Mouse (Mus musculus): ENCODE measurements around the gene Tbc1d13. TPM values are rescaled to one million over a fixed set of nuclear protein-coding genes. Genes with fewer than 3 reads are reported as not detected.

The Tbc1d13 gene
- polyA plus RNA-seq, 1 experiment from 2014 or later: 20.6 TPM

DNA sequence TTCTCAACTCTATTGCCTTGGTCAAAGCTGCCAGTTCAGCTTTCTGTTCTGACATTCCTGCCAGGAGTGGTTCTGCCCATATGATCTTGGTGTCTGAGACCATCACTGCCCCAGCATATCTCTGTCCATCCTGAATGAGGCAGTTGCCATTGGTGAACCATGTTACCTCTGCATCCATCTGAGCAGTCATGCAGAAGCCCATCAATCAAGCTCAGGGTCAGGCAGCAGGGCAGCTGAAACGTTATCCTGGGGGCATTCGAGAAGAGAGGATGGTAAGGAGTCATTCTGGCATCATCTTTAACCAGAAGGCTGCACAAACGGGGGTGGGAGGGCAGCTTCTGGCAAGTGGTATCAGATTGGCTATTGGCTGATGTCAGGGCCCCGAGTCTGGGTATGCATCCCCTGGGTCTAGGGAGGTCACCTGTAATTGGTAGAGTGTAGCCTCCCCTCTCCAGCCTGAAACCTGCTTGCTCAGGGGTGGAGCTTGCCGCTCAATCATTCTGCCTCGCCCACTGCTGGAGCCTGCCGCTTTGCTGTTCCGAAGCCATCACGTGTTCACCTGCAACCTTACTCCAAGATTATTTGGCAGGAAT lies 30.9 kb downstream of the Tbc1d13 start:
- H3K36me3 ChIP-seq (ENCODE audit: control insufficient read depth, insufficient read depth, low read length): no peaks in the 10 kb centered on the region
- no peak overlapping the region for H3K9ac ChIP-seq (ENCODE audit: low read depth, low read length)
- no peak overlapping the region for H3K4me3 ChIP-seq (ENCODE audit: low read depth, low read length)
- no peaks in the 10 kb centered on the region for H3K4me1 ChIP-seq (replicated peaks; ENCODE audit: control insufficient read depth, insufficient read depth, low read length)
- H3K9me3 ChIP-seq (ENCODE audit: control insufficient read depth, low read length): no peaks in the 10 kb centered on the region; the same call in 1 of the 2 replicates
- DNase-seq (ENCODE audit: low spot score) (no peak), ATAC-seq (ENCODE audit: low FRiP score) (no peak)
- no peak overlapping the region for H3K27ac ChIP-seq (ENCODE audit: low read depth, low read length)
- no peaks in the 10 kb centered on the region for H3K27me3 ChIP-seq (ENCODE audit: control insufficient read depth, insufficient read depth, low read length)
- WGBS: 50% methylated on average over 9 of the region's 9 CpGs
- H3K4me2 ChIP-seq (replicated peaks; ENCODE audit: low read depth, low read length): no peak overlapping the region

DNA sequence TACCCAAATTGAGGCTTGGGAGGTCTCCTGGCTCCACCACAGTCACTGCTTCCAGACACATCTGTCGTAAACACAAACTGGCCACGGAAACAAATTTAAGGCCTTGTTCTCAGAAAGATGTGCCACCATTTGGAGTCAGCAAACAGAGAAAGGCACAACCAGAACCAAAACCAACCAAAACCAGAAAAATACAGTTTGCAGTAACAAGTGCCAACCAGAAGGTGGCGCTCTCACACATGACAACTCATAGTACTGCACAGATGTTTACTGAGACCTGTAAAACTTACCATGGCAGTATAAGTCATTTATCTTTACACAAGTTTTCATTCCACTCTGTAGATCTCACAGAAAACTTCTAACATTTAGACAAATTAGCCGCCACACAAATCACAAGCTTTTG lies 33.1 kb downstream of the Tbc1d13 start:
- H3K27me3 ChIP-seq (ENCODE audit: control insufficient read depth, insufficient read depth, low read length): no peaks in the 10 kb centered on the region

GRCm38 (mm10) chr2:30171371-30171996 lies 37.9 kb downstream of the Tbc1d13 start, which contains the start of gene Endog:
Gene Endog (plus strand): TSS chr2:30171493.
- peak; percentile 96 for ATAC-seq (ENCODE audit: low FRiP score)
- H3K4me2 ChIP-seq (replicated peaks; ENCODE audit: low read depth, low read length): peak within 1 kb of the TSS; percentile 95
- H3K4me1 ChIP-seq (replicated peaks; ENCODE audit: control insufficient read depth, insufficient read depth, low read length): 0 out of 2 replicates have a peak, but pooled peaks cover 2% of the 10 kb centered on the region
- H3K27ac ChIP-seq (ENCODE audit: low read depth, low read length): peak within 1 kb of the TSS; percentile 87
- peaks cover 11% of the 10 kb centered on the region for H3K36me3 ChIP-seq (ENCODE audit: control insufficient read depth, insufficient read depth, low read length)
- peak within 1 kb of the TSS; percentile 70 for H3K9ac ChIP-seq (ENCODE audit: low read depth, low read length)
- WGBS: under 1% methylated on average over 58 of the region's 75 CpGs
- H3K4me3 ChIP-seq (ENCODE audit: low read depth, low read length): peak within 1 kb of the TSS; percentile 63
- peak; percentile 87 for DNase-seq (ENCODE audit: low spot score)
- no peaks in the 10 kb centered on the region for H3K9me3 ChIP-seq (ENCODE audit: control insufficient read depth, low read length)
- H3K27me3 ChIP-seq (ENCODE audit: control insufficient read depth, insufficient read depth, low read length): no peaks in the 10 kb centered on the region

More for the DNA sequence above, 33.1 kb downstream of the Tbc1d13 start:
- H3K9me3 ChIP-seq (ENCODE audit: control insufficient read depth, low read length): no peaks in the 10 kb centered on the region; the same call in 1 of the 2 replicates
- H3K27ac ChIP-seq (ENCODE audit: low read depth, low read length): no peak overlapping the region
- no peak overlapping the region for H3K4me2 ChIP-seq (replicated peaks; ENCODE audit: low read depth, low read length)
- ATAC-seq (ENCODE audit: low FRiP score): no peak
- H3K36me3 ChIP-seq (ENCODE audit: control insufficient read depth, insufficient read depth, low read length): no peaks in the 10 kb centered on the region
- WGBS: 59% methylated on average over 4 of the region's 4 CpGs
- no peaks in the 10 kb centered on the region for H3K4me1 ChIP-seq (replicated peaks; ENCODE audit: control insufficient read depth, insufficient read depth, low read length)
- no peak overlapping the region for H3K9ac ChIP-seq (ENCODE audit: low read depth, low read length)
- H3K4me3 ChIP-seq (ENCODE audit: low read depth, low read length): no peak overlapping the region
- DNase-seq (ENCODE audit: low spot score): peak; percentile 25

GRCm38 (mm10) chr2:30171997-30172382 lies 38.4 kb downstream of the Tbc1d13 start:
- Histone ChIP-seq H3K4me3 (ENCODE audit: low read depth, low read length) (peak overlapping the region; percentile 63), H3K36me3 (ENCODE audit: control insufficient read depth, insufficient read depth, low read length) (peaks cover 12% of the 10 kb centered on the region), H3K9me3 (ENCODE audit: control insufficient read depth, low read length) (no peaks in the 10 kb centered on the region), H3K27ac (ENCODE audit: low read depth, low read length) (peak overlapping the region; percentile 87), H3K27me3 (ENCODE audit: control insufficient read depth, insufficient read depth, low read length) (no peaks in the 10 kb centered on the region), H3K4me2 (replicated peaks; ENCODE audit: low read depth, low read length) (peak overlapping the region; percentile 95), H3K9ac (ENCODE audit: low read depth, low read length) (peak overlapping the region; percentile 70), H3K4me1 (replicated peaks; ENCODE audit: control insufficient read depth, insufficient read depth, low read length) (0 out of 2 replicates have a peak, but pooled peaks cover 2% of the 10 kb centered on the region)
- no peak for DNase-seq (ENCODE audit: low spot score)
- ATAC-seq (ENCODE audit: low FRiP score): peak; percentile 37; the same call in 1 of the 2 replicates
- 3% methylated on average over 19 of the region's 19 CpGs for WGBS

DNA sequence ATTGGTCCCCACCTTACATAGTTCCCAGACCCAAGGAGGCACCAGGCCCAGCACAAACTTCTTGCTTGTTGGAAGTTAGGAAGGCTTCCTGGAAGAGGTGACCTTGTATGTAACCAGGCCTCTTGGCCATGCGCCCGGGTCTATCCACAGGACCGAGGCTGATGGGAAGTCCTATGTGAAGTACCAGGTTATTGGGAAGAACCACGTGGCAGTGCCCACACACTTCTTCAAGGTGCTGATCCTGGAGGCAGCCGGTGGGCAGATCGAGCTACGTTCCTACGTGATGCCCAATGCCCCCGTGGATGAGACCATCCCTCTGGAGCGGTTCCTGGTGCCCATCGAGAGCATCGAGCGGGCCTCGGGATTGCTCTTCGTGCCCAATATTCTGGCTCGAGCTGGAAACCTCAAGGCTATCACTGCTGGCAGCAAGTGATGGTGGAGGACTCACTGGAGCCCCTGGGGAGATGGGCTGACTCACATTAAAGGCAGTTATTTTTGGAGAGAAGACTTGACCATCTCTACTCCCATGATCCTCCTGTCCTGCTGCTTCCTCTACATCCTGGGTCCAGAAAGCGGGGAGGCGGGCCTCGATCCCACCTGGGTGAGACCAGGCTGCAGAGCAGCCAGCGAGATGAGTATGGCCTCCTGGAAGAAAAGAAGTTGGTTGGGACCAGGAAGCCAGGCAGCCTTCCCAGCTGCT lies 40.1 kb downstream of the Tbc1d13 start:
- 96% methylated on average over 20 of the region's 20 CpGs for WGBS
- no peaks in the 10 kb centered on the region for H3K9me3 ChIP-seq (ENCODE audit: control insufficient read depth, low read length)
- ATAC-seq (ENCODE audit: low FRiP score): no peak

GRCm38 (mm10) chr2:30175897-30176296 lies 42.4 kb downstream of the Tbc1d13 start:
- H3K4me3 ChIP-seq (ENCODE audit: low read depth, low read length): no peak overlapping the region
- H3K36me3 ChIP-seq (ENCODE audit: control insufficient read depth, insufficient read depth, low read length): peaks cover 12% of the 10 kb centered on the region
- DNase-seq (ENCODE audit: low spot score): no peak
- 83% methylated on average over 8 of the region's 8 CpGs for WGBS
- H3K4me2 ChIP-seq (replicated peaks; ENCODE audit: low read depth, low read length): no peak overlapping the region
- no peak for ATAC-seq (ENCODE audit: low FRiP score)
- no peak overlapping the region for H3K9ac ChIP-seq (ENCODE audit: low read depth, low read length)
- no peaks in the 10 kb centered on the region for H3K27me3 ChIP-seq (ENCODE audit: control insufficient read depth, insufficient read depth, low read length)
- H3K4me1 ChIP-seq (replicated peaks; ENCODE audit: control insufficient read depth, insufficient read depth, low read length): peaks cover 6% of the 10 kb centered on the region; the same call in 1 of the 2 replicates
- no peak overlapping the region for H3K27ac ChIP-seq (ENCODE audit: low read depth, low read length)
- H3K9me3 ChIP-seq (ENCODE audit: control insufficient read depth, low read length): no peaks in the 10 kb centered on the region

More for the DNA sequence above, 40.1 kb downstream of the Tbc1d13 start:
- peaks cover 12% of the 10 kb centered on the region for H3K36me3 ChIP-seq (ENCODE audit: control insufficient read depth, insufficient read depth, low read length)
- no peaks in the 10 kb centered on the region for H3K27me3 ChIP-seq (ENCODE audit: control insufficient read depth, insufficient read depth, low read length)
- peaks cover 6% of the 10 kb centered on the region; the same call in 1 of the 2 replicates for H3K4me1 ChIP-seq (replicated peaks; ENCODE audit: control insufficient read depth, insufficient read depth, low read length)
- H3K4me3 ChIP-seq (ENCODE audit: low read depth, low read length): no peak overlapping the region
- no peak overlapping the region for H3K27ac ChIP-seq (ENCODE audit: low read depth, low read length)
- no peak overlapping the region for H3K9ac ChIP-seq (ENCODE audit: low read depth, low read length)
- H3K4me2 ChIP-seq (replicated peaks; ENCODE audit: low read depth, low read length): no peak overlapping the region
- DNase-seq (ENCODE audit: low spot score): no peak

DNA sequence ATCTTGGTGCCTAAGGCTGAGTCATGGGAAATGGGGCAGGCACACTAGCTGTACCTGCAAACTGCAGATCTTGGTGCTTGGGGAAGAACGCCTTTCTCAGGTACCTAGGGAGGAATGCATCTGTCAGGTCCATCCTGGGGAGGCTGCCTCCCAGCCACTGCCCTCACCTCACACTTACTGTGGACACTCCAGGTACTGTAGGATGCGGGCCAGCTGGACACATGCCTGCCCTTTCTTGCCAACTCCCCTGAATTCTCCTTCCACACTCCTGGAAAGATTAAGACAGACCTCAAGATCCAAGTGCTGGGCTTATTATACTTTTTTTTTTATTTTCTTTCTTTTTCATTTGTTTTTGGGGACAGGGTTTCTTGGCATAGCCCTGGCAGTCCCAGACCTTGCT lies 43.0 kb downstream of the Tbc1d13 start:
- DNase-seq (ENCODE audit: low spot score) (no peak), ATAC-seq (ENCODE audit: low FRiP score) (no peak)
- 100% methylated on average over 2 of the region's 2 CpGs for WGBS
- no peak overlapping the region for H3K4me2 ChIP-seq (replicated peaks; ENCODE audit: low read depth, low read length)
- H3K27ac ChIP-seq (ENCODE audit: low read depth, low read length): no peak overlapping the region
- H3K36me3 ChIP-seq (ENCODE audit: control insufficient read depth, insufficient read depth, low read length): peaks cover 12% of the 10 kb centered on the region
- H3K9me3 ChIP-seq (ENCODE audit: control insufficient read depth, low read length): no peaks in the 10 kb centered on the region
- H3K4me1 ChIP-seq (replicated peaks; ENCODE audit: control insufficient read depth, insufficient read depth, low read length): peaks cover 6% of the 10 kb centered on the region; the same call in 1 of the 2 replicates
- no peaks in the 10 kb centered on the region for H3K27me3 ChIP-seq (ENCODE audit: control insufficient read depth, insufficient read depth, low read length)
- no peak overlapping the region for H3K4me3 ChIP-seq (ENCODE audit: low read depth, low read length)
- H3K9ac ChIP-seq (ENCODE audit: low read depth, low read length): no peak overlapping the region

- Histone ChIP-seq H3K9ac (ENCODE audit: low read depth, low read length) (peak within 1 kb of the TSS; percentile 83), H3K4me3 (ENCODE audit: low read depth, low read length) (peak within 1 kb of the TSS; percentile 81), H3K36me3 (ENCODE audit: control insufficient read depth, insufficient read depth, low read length) (peaks cover 12% of the 10 kb centered on the region), H3K4me2 (replicated peaks; ENCODE audit: low read depth, low read length) (peak within 1 kb of the TSS; percentile 72), H3K9me3 (ENCODE audit: control insufficient read depth, low read length) (no peaks in the 10 kb centered on the region), H3K4me1 (replicated peaks; ENCODE audit: control insufficient read depth, insufficient read depth, low read length) (peaks cover 4% of the 10 kb centered on the region; the same call in 1 of the 2 replicates), H3K27me3 (ENCODE audit: control insufficient read depth, insufficient read depth, low read length) (no peaks in the 10 kb centered on the region), H3K27ac (ENCODE audit: low read depth, low read length) (no peak within 1 kb of the TSS)
- peak; percentile 97 for DNase-seq (ENCODE audit: low spot score)
- 2% methylated on average over 54 of the region's 54 CpGs for WGBS
- ATAC-seq (ENCODE audit: low FRiP score): peak; percentile 99
Observed at GRCm38 (mm10) chr2:30177700-30178675, 44.4 kb downstream of the Tbc1d13 start, which contains the start of gene Spout1. Gene Spout1 (minus strand): TSS chr2:30178459.

Measured in hindbrain, embryonic 11.5 days (tissue).